Mouse (Mus musculus) hindbrain, embryonic 11.5 days (tissue): ENCODE measurements around the gene Zfp706. TPM values are rescaled to one million over a fixed set of nuclear protein-coding genes. Genes with fewer than 3 reads are reported as not detected.

Source experiments
- ATAC-seq: fragments of 200-750 bp; cut with Nextera tagmentation; 2 replicates; pipeline ENCODE4 v1.8.0; 2017; ENCODE audit warnings: mild to moderate bottlenecking, moderate TSS enrichment, moderate library complexity; ENCODE audit not compliant: low FRiP score
- DNase-seq: peaks from one replicate; pipeline ENCODE4 v3.0.0-alpha.2; 2015; ENCODE audit warnings: low spot score
- H3K27ac ChIP-seq: fragments of 300-500 bp; sonication (generic); 2 replicates; pipeline ENCODE4 v1.5.1; 2014; ENCODE audit warnings: mild to moderate bottlenecking, low read depth, low read length
- H3K27me3 ChIP-seq: fragments of 300-500 bp; sonication (generic); 2 replicates; pipeline ENCODE4 v1.6.1; 2014; ENCODE audit warnings: mild to moderate bottlenecking, low read length, moderate library complexity, mixed read lengths; ENCODE audit not compliant: control insufficient read depth, insufficient read depth
- H3K36me3 ChIP-seq: fragments of 300-500 bp; sonication (generic); 2 replicates; pipeline ENCODE4 v1.6.1; 2014; ENCODE audit warnings: mild to moderate bottlenecking, low read length, moderate library complexity, mixed read lengths; ENCODE audit not compliant: control insufficient read depth, insufficient read depth
- H3K4me1 ChIP-seq: fragments of 300-500 bp; sonication (generic); replicated peaks from 2 replicates; pipeline ENCODE4 v1.6.1; 2014; ENCODE audit warnings: low read length, mixed read lengths; ENCODE audit not compliant: control insufficient read depth, insufficient read depth
- H3K4me2 ChIP-seq: fragments of 300-500 bp; sonication (generic); replicated peaks from 2 replicates; pipeline ENCODE4 v1.6.1; 2014; ENCODE audit warnings: mild to moderate bottlenecking, low read depth, low read length
- H3K4me3 ChIP-seq: fragments of 300-500 bp; sonication (generic); 2 replicates; pipeline ENCODE4 v1.5.1; 2014; ENCODE audit warnings: low read depth, low read length
- H3K9ac ChIP-seq: fragments of 300-500 bp; sonication (generic); 2 replicates; pipeline ENCODE4 v1.6.1; 2014; ENCODE audit warnings: low read depth, low read length
- H3K9me3 ChIP-seq: fragments of 300-500 bp; sonication (generic); 2 replicates; pipeline ENCODE4 v1.6.1; 2016; ENCODE audit warnings: low read length; ENCODE audit not compliant: control insufficient read depth
- WGBS: fragments of 180-500 bp; shearing (Covaris S2); extraction: QIAGEN DNeasy Blood & Tissue Kit; methylation state at CpG from one replicate; pipeline ENCODE4 v1.1.7; 2014; 5-methylcytosine and 5-hydroxymethylcytosine counted together
- polyA plus RNA-seq: library from polyadenylated mRNA; unstranded; fragments of >200 nt; fragmentation: Nextera tagmentation; extraction: Ambion mirVana; gene quantifications from 2 replicates; pipeline ENCODE4 v1.2.1, GENCODE M21; 2014

Zfp706 gene
- polyA plus RNA-seq, 1 experiment from 2014 or later = 360 TPM

DNA sequence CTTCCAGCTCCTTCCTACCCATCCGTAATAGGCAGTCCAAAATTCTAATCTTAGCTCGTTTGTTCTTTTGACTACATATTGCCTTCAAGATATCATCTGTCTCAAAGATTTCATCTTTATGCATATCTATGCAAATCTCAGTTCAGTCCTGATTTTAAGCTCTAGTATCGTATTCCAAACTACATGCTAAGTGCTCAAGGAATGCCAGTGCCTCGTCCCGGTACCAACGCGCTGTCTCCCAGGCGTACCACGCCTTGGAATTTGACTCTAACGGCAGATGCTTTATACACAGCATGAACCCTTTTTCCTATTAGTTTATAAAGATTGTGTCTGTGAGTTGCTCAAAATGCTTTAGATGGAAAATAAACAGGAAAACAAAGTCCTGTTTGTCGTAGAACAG is 17.7 kb downstream of the Zfp706 start:
- 86% methylated on average over 11 of the region's 11 CpGs for WGBS
- H3K27me3 ChIP-seq = no peaks in the 10 kb centered on the region
- 0 out of 2 replicates have a peak, but pooled peaks cover 3% of the 10 kb centered on the region for H3K4me1 ChIP-seq
- no peak overlapping the region for H3K9ac ChIP-seq
- H3K9me3 ChIP-seq = no peaks in the 10 kb centered on the region
- H3K4me2 ChIP-seq = no peak overlapping the region
- no peaks in the 10 kb centered on the region for H3K36me3 ChIP-seq
- no peak for DNase-seq
- no peak for ATAC-seq
- H3K4me3 ChIP-seq = no peak overlapping the region
- H3K27ac ChIP-seq = no peak overlapping the region

DNA sequence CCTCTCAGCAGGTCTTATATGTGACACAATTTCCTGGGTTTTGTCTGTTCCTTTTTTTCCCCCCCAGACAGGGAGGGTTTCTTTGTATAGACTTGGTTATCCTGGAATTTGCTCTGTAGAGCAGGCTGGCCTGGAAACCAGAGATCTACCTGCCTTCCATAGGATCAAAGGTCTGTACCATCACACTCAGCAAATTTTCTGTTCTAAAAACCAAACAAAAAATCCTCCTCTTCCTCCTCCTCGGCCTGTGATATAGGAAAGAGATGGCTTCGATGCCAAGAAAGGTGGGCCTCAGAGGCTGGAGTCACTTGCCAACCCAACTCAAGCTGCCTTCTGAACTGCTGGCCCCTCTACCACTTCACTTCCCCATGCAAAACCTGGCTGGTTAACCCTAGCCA is 18.9 kb downstream of the Zfp706 start:
- H3K9me3 ChIP-seq = no peaks in the 10 kb centered on the region
- no peak overlapping the region for H3K4me2 ChIP-seq
- no peak overlapping the region for H3K9ac ChIP-seq
- ATAC-seq = no peak
- H3K27me3 ChIP-seq = no peaks in the 10 kb centered on the region
- no peak overlapping the region for H3K4me3 ChIP-seq
- H3K36me3 ChIP-seq = no peaks in the 10 kb centered on the region
- 0 out of 2 replicates have a peak, but pooled peaks cover 1% of the 10 kb centered on the region for H3K4me1 ChIP-seq
- H3K27ac ChIP-seq = no peak overlapping the region
- no peak for DNase-seq
- WGBS = 86% methylated on average over 2 of the region's 2 CpGs

DNA sequence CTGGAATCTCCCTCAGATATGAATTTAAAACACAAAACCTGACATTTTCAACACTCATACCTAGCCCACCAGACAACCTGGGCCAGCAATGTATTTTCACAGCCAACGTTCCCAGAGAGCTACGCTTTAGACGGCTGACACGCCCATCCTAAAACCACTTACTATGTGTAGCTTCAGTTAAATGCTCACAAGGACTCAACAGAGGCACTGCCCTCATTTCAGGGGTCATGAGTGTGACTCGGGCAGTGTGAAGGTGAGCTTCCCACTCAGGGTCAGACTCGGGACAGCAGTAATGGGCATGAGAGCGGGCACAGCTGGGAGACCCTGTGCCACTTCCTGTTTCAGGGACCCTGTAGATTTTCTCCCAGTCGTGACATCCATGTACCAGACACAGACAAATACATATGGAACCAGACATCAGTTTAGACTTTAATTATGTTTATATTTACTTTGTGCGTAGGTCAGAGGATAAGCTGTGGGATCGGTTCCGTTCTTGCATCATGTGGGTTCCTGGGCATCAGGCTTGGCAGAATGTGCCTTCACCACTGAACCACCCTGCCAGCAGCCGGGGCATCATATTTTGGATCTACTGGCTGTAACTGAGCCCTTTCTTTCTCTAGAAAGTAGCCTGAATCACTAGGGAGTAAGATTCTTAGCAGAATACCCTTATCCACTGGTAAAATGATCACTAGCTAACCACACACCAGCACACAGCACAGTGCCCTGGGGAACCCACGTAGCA is 19.4 kb downstream of the Zfp706 start:
- no peak overlapping the region for H3K4me2 ChIP-seq
- no peaks in the 10 kb centered on the region for H3K36me3 ChIP-seq
- no peak overlapping the region for H3K9ac ChIP-seq
- WGBS = 88% methylated on average over 13 of the region's 13 CpGs
- no peak overlapping the region for H3K27ac ChIP-seq
- no peaks in the 10 kb centered on the region for H3K4me1 ChIP-seq
- ATAC-seq (no peak), DNase-seq (no peak)
- H3K4me3 ChIP-seq = no peak overlapping the region
- no peaks in the 10 kb centered on the region for H3K27me3 ChIP-seq
- H3K9me3 ChIP-seq = no peaks in the 10 kb centered on the region

DNA sequence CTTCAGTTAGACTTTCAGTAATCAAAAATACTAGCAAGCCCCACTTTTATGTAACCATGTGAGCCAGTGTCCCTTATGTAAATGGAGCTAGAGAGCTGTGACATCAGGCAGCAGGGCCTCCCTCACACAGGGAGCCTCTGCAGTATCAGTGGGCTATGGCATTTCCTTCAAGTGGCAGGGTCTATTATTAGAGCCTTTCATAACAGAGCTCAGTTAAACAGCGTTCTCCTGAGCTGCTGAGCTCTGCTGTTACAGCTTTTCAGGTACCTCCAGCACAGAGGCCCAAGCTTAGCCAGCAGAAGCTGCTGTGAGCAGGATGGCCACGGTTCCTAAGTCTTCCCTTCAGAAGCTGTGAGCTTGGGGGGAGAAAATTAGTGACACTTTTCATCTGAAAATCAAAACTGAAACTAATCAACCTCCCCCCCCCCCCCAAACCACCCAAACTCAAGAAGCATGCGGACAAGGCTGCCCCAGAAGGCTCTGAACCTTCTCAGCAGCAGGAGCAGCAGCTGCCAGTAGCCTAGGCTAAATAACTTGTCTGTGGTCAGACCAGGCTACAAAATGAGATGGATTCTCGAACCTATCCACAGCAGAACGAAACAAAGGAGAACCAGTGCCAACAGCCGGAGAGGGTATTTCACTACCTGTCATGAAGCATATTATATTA is 20.2 kb downstream of the Zfp706 start:
- no peak for ATAC-seq
- H3K9ac ChIP-seq = no peak overlapping the region
- no peak for DNase-seq
- no peaks in the 10 kb centered on the region for H3K36me3 ChIP-seq
- no peak overlapping the region for H3K27ac ChIP-seq
- H3K4me1 ChIP-seq = no peaks in the 10 kb centered on the region
- WGBS = 72% methylated on average over 6 of the region's 6 CpGs
- H3K4me2 ChIP-seq = no peak overlapping the region
- no peak overlapping the region for H3K4me3 ChIP-seq
- no peaks in the 10 kb centered on the region for H3K9me3 ChIP-seq
- no peaks in the 10 kb centered on the region for H3K27me3 ChIP-seq

DNA sequence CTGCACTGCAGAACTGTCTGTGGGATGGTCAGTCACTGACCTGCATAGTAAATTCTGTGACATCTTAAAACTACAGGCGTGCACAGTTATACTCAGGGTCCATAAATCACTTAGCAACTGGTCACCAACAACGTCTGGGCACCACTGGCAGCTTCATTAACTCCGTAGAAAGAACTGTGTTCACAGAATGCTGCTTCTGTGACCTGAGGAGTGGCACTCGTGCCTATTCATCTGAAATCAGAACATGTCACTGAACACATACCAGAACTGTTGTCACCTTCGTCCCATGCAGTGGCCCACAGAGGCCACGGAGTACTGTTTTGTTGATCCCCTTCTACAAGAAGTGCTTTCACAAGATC is 22.0 kb downstream of the Zfp706 start:
- H3K36me3 ChIP-seq = no peaks in the 10 kb centered on the region
- H3K9ac ChIP-seq = no peak overlapping the region
- no peak for DNase-seq
- no peak overlapping the region for H3K4me2 ChIP-seq
- no peaks in the 10 kb centered on the region for H3K4me1 ChIP-seq
- no peak overlapping the region for H3K27ac ChIP-seq
- no peak for ATAC-seq
- no peaks in the 10 kb centered on the region for H3K27me3 ChIP-seq
- no peaks in the 10 kb centered on the region for H3K9me3 ChIP-seq
- no peak overlapping the region for H3K4me3 ChIP-seq
- 79% methylated on average over 6 of the region's 6 CpGs for WGBS

DNA sequence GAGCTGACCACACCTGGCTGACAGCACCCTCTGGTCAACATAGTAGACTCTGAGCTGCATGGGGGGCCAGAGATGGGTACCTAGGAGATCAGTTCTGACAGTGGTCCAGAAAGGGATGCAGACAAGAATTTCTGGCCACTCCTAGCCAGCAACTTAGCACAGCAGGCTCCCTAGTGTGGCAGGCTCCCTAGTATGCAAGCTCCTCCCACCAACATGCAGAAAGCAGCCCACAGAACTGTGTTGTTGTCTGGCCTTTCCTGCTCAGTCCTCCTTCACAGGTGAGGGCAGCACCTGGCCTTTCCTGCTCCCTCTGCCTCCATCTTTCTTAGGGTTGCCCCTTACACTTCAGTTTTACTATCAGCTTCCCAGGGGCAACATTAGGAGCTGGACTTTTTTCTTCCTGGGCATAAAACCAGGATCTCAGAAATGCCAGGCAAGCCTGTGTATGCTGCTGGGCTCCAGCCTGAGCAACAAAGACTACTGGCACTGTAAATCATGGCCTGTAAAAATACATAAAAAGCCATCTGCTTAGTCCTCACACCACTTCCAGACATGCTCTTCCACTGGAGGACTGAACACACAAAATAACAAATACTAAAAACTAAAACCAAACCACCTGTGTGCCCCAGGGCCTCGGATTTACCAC is 22.5 kb downstream of the Zfp706 start:
- DNase-seq = no peak
- H3K9me3 ChIP-seq = no peaks in the 10 kb centered on the region
- 90% methylated on average over 1 of the region's 1 CpGs for WGBS
- H3K4me1 ChIP-seq = peaks cover 3% of the 10 kb centered on the region; the same call in 1 of the 2 replicates
- H3K36me3 ChIP-seq = no peaks in the 10 kb centered on the region
- H3K27me3 ChIP-seq = no peaks in the 10 kb centered on the region
- H3K27ac ChIP-seq = no peak overlapping the region
- H3K9ac ChIP-seq = no peak overlapping the region
- no peak overlapping the region for H3K4me2 ChIP-seq
- H3K4me3 ChIP-seq = no peak overlapping the region
- ATAC-seq = no peak

DNA sequence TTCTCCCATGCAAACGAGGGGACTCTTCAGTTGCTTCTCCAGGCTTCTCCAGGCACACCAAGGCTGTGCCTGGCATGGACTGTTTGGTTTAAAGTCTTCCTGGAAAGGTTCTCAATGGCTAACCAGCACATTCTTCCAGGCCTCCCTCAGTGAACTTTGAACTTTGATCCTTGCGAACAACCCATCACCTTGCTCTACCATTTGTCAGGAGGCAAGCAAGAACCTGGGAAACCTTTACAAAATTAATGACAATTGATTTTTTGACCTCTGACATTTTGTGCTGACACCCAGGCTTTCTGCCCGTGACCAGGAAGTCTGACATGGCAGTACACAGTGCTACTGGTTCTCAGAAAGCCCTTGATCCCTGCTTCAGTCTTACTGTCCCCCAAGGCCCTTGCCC is 24.1 kb downstream of the Zfp706 start:
- 61% methylated on average over 3 of the region's 3 CpGs for WGBS
- ATAC-seq = no peak

DNA sequence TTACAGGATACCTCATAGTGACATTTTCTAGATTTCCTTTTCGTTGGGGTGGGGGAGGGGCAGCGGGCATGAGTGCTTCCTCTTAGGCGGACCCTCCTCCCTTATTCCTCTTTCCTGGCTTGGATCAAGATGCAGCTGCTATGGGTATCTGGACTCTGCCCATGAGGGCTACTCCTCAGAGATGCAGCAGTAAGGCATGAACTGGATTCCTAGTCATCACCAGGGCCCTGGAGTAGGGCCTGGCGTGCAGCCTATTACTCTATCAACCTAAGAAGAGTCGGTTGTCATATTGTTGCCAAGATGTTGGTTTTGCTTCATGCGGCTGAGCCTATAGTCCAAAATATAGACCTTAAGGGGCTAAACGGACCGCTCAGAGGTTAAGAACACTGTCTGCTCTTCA is 27.3 kb downstream of the Zfp706 start:
- peak; percentile 38; the same call in 1 of the 2 replicates for ATAC-seq
- Histone ChIP-seq H3K9me3 (no peaks in the 10 kb centered on the region), H3K4me1 (peaks cover 3% of the 10 kb centered on the region; the same call in 1 of the 2 replicates), H3K36me3 (no peaks in the 10 kb centered on the region), H3K27ac (no peak overlapping the region), H3K27me3 (no peaks in the 10 kb centered on the region), H3K4me3 (peak overlapping the region; percentile 30), H3K9ac (peak overlapping the region; percentile 44; the same call in 1 of the 2 replicates), H3K4me2 (peak overlapping the region; percentile 45)
- DNase-seq = no peak
- 52% methylated on average over 8 of the region's 8 CpGs for WGBS

More for the DNA sequence above, 24.1 kb downstream of the Zfp706 start:
- no peak for DNase-seq
- no peaks in the 10 kb centered on the region for H3K9me3 ChIP-seq
- peaks cover 3% of the 10 kb centered on the region; the same call in 1 of the 2 replicates for H3K4me1 ChIP-seq
- no peak overlapping the region for H3K4me3 ChIP-seq
- H3K27ac ChIP-seq = no peak overlapping the region
- no peak overlapping the region for H3K4me2 ChIP-seq
- H3K27me3 ChIP-seq = no peaks in the 10 kb centered on the region
- no peak overlapping the region for H3K9ac ChIP-seq
- no peaks in the 10 kb centered on the region for H3K36me3 ChIP-seq
